Mouse (Mus musculus): ENCODE data around the gene Gm30737. TPM values are rescaled to one million over a fixed set of nuclear protein-coding genes. Genes with fewer than 3 reads are reported as not detected.
"Not testable (repeated sequence)": the region's sequence is repeated elsewhere in the genome, so short reads cannot be mapped to it uniquely, and the experiment has no call there.

The Gm30737 gene
- not detected in 2 replicates for polyA plus RNA-seq (2014; fragmentation: Nextera tagmentation; extraction: Ambion mirVana)

DNA sequence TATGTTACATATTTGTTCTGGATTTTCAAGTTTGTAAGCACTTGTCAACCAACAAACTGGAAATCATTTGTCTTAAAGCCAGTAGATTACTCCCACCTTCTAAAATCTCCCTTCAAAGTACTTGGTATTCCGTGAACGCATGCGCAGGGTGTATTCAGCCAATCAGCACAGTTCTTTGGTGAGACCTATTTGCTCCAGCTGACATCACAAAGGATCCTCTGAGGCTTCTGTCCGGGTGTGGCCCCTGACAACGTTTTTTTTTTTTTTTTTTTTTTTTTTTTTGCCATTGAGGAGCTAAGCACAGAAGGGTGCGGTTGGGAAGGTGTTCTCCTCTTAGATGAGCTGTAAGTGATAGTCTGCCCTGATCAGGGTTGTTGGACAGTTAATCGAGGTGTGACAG, at the start of gene Gm30737:
TSS of gene Gm30737 (plus strand) at position 301 of the 400 bp plus-strand sequence.
- H3K4me3 ChIP-seq (ENCODE audit: low read depth, low read length); H3K4me2 ChIP-seq (ENCODE audit: low read depth, severe bottlenecking); H3K27ac ChIP-seq (replicated peaks; ENCODE audit: low read depth, low read length); H3K9me3 ChIP-seq (ENCODE audit: control insufficient read depth, low read length); H3K4me1 ChIP-seq (ENCODE audit: control insufficient read depth, insufficient read depth, low read length); H3K27me3 ChIP-seq (ENCODE audit: control insufficient read depth, insufficient read depth, low read length); ATAC-seq (ENCODE audit: insufficient number of reproducible peaks, low FRiP score, low TSS enrichment, low read depth); DNase-seq (ENCODE audit: low spot score); H3K36me3 ChIP-seq (ENCODE audit: control insufficient read depth, insufficient read depth, low read length); H3K9ac ChIP-seq (ENCODE audit: low read length): not testable (repeated sequence)
- WGBS = no CpG with 5 or more reads among the region's 7 CpGs

Data from limb, embryonic 11.5 days (tissue).